Mouse (Mus musculus) mature B cell (primary cell): ENCODE measurements around the gene 1700023F06Rik.

Experiments
- in situ Hi-C: fragments of 300-500 bp; cut with MboI; formaldehyde crosslinking; loops from 2 replicates; pipeline ENCODE4 v1.14.3; 2019

1700023F06Rik gene

GRCm38 (mm10) chr11:103162132-103162531, 46.2 kb downstream of the 1700023F06Rik start:
- in situ Hi-C loops = loop anchor here (10.0 kb wide), 1 partner anchor 163 kb away; no protein-coding TSS in a partner anchor

- in situ Hi-C loops = loop anchor here (10.0 kb wide), 1 partner anchor 163 kb away; no protein-coding TSS in a partner anchor
Measured at GRCm38 (mm10) chr11:103161449-103161848, 46.9 kb downstream of the 1700023F06Rik start.

GRCm38 (mm10) chr11:103160738-103161137, 47.6 kb downstream of the 1700023F06Rik start:
- in situ Hi-C loops = loop anchor here (10.0 kb wide), 1 partner anchor 164 kb away; no protein-coding TSS in a partner anchor

GRCm38 (mm10) chr11:103158621-103159478, 49.5 kb downstream of the 1700023F06Rik start:
- in situ Hi-C loops = loop anchor here (5.0 kb wide), 1 partner anchor 57 kb away; the partner anchor contains the start of genes Acbd4 and Plcd3

GRCm38 (mm10) chr11:103149771-103150170, 58.6 kb downstream of the 1700023F06Rik start:
- in situ Hi-C loops = no loop called here
